Mouse (Mus musculus): ENCODE results near the gene Map3k1.

Map3k1 gene

DNA sequence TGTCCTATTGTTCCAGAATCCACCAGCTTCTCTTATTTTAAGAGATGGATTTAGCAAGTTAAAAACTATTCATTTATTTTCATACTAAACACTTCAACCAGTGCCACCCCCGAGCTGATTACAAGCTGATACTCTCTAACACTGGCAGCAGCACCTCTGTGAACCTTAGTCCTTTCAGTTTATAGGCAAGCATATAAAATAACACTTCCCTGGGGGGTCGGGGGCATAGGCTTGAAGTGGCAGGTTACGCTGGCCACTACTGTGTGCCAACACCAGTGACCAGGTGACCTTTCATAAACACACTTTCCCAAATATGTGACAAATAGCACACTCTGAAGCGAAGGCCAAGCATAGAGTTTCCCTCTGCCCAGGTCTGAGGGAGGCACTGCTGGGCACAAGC, 6.7 kb upstream of the Map3k1 start:
- in situ Hi-C loops (cut with MboI; ENCODE audit: unreplicated experiment in 2 of 2) = loop anchor here in 1 of 2 experiments (10.0 kb wide), 1 partner anchor 49 kb away; no protein-coding TSS in a partner anchor

GRCm38 (mm10) chr13:111815017-111815416, 6.2 kb upstream of the Map3k1 start:
- in situ Hi-C loops (cut with MboI; ENCODE audit: unreplicated experiment in 2 of 2) = loop anchor here in 1 of 2 experiments (10.0 kb wide), 1 partner anchor 50 kb away; no protein-coding TSS in a partner anchor

DNA sequence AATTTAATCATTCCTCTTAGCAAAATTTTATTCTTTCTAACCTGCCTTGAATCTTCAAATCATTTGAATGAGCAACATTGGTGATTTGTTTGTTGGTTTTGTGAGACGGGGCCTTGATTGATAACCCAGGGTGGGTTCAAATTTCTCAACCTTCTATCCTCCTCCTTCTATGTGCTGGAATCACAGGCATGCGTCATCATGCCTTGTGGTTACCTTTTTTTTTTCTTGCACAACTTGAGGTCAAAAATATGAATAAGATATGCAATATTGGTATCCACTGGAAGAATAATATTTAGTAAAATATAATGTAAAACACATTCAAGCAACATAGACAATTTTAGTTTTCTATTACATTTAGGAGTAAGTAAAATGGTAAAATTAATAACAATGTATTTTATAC, 3.9 kb upstream of the Map3k1 start:
- in situ Hi-C loops (cut with MboI; ENCODE audit: unreplicated experiment in 2 of 2) = loop anchor here (5.0 to 10.0 kb wide), 3 partner anchors 52 to 125 kb away; no protein-coding TSS in a partner anchor

GRCm38 (mm10) chr13:111810998-111811628, 2.3 kb upstream of the Map3k1 start:
- in situ Hi-C loops (cut with MboI; ENCODE audit: unreplicated experiment in 2 of 2) = loop anchor here (5.0 to 10.0 kb wide), 3 partner anchors 54 to 126 kb away; no protein-coding TSS in a partner anchor

DNA sequence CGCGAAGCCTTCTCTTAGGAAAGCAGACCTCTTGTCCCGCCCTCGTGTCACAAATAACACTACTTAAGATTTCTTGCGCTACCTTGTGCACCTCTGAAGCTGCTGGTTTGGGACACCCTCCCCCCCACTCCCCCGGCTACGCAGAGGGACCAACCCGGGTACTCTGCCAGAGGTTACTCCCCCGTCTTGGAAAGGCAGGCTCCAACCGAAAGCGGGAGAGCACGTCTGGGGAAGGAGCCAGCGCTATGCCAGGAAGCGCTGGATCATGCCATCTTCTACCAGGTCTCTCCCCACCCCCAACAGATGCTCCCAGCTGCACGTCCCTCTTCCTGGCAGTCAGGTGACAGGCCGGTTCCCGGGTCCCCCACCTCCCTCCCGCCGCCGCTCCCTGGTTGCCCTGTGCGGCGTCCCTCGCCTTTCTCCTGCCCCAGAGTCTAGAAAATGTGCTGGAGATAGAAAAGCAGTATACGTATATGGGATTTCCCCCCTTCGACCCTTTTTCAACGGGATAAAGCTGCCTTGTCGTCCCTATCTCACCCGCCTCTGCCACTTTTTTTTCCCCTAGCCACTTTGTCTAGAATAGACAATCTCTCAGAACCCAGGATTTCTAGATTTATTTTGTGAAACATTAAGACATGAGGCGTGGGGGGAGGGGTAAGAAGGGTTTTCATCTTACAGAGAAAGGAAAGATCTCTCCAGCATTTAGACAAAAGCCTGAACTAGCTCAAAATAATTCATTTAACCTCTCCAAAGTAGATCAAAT, 854 bp upstream of the Map3k1 start:
- in situ Hi-C loops (cut with MboI; ENCODE audit: unreplicated experiment in 2 of 2) = loop anchor here (5.0 to 10.0 kb wide), 3 partner anchors 55 to 128 kb away; no protein-coding TSS in a partner anchor

DNA sequence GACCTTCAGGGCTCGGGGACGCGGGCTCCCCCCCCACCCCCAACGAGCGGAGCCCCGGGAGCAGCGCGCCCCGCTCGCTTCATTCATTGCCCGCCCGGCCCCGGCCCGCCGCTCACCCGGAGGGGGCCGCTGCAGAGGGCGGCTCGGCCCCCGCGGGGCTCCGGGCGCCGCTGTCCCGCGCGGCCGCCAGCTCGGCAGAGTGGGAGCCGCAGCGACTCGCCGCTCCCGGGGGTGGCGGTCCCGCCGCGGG, 481 bp downstream of the Map3k1 start:
- in situ Hi-C loops (cut with MboI; ENCODE audit: unreplicated experiment in 2 of 2) = no loop called here

- in situ Hi-C loops (cut with MboI; ENCODE audit: unreplicated experiment in 2 of 2) = no loop called here
Measured at GRCm38 (mm10) chr13:111807596-111808386, 1.0 kb downstream of the Map3k1 start.

GRCm38 (mm10) chr13:111807105-111807595, 1.6 kb downstream of the Map3k1 start:
- in situ Hi-C loops (cut with MboI; ENCODE audit: unreplicated experiment in 2 of 2) = no loop called here

GRCm38 (mm10) chr13:111805738-111806722, 2.8 kb downstream of the Map3k1 start:
- in situ Hi-C loops (cut with MboI; ENCODE audit: unreplicated experiment in 2 of 2) = no loop called here

GRCm38 (mm10) chr13:111804951-111805673, 3.7 kb downstream of the Map3k1 start:
- in situ Hi-C loops (cut with MboI; ENCODE audit: unreplicated experiment in 2 of 2) = loop anchor here in 1 of 2 experiments (5.0 kb wide), 1 partner anchor 197 kb away; no protein-coding TSS in a partner anchor

- in situ Hi-C loops (cut with MboI; ENCODE audit: unreplicated experiment in 2 of 2) = loop anchor here in 1 of 2 experiments (5.0 kb wide), 1 partner anchor 198 kb away; no protein-coding TSS in a partner anchor
Measured at GRCm38 (mm10) chr13:111804189-111804588, 4.6 kb downstream of the Map3k1 start.

DNA sequence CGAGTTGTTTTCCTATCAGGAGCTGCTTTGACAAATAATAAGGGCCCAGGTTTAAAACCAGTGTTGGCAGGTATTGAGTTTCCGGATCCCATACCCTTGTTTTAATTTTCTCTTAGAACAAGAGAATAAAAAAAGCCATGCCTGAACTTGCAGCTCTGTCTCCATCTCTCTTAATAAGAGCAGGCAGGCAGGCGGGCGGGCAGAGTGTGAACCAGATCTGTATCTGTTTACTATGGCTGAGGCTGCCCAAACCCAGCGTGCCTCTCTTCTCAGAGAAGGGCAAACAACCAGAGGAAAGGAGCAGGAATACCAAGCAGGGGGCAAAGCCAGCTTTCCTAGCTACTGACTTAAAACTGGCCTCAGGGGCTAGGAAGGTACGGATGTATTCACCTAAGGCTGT, 5.3 kb downstream of the Map3k1 start:
- in situ Hi-C loops (cut with MboI; ENCODE audit: unreplicated experiment in 2 of 2) = loop anchor here in 1 of 2 experiments (5.0 kb wide), 1 partner anchor 199 kb away; no protein-coding TSS in a partner anchor

DNA sequence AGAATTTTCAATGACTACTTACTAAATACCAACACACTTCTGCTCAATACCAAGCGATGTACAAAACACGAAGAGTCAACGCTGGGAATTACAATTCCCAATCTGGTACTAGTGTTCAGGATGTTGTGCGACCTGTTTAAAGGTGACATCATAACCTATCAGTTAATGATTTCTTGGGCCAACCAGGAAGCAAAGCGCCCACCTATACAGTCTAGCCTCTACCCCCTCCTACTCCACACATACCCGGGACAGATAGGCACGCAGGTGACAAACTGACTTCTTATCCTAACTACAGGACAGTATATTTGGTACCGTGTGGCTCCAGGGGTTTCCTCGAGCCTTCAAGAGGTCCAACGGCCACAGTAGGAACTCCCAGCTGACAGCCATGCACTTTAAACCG, 5.9 kb downstream of the Map3k1 start:
- in situ Hi-C loops (cut with MboI; ENCODE audit: unreplicated experiment in 2 of 2) = loop anchor here in 1 of 2 experiments (5.0 kb wide), 1 partner anchor 199 kb away; no protein-coding TSS in a partner anchor

DNA sequence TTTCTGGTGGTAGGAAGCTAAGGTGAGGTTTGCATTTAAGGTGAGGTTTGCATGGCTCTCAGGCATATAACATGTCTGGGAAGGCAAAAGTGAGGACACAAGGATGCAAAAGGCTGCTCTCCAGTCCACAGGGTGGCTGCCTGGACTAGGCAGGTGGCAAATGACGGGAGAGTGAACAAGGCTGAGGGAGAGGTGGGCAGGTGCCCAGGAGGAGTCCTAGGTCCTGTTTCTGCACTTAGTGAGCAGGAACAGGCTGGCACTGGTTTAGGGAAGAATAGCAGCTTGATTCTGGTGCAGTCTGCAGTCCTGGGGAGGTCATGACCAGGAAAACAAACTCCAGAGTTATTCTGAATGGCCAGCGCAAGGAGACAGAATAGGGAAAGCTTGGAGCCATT, 6.5 kb downstream of the Map3k1 start:
- in situ Hi-C loops (cut with MboI; ENCODE audit: unreplicated experiment in 2 of 2) = loop anchor here in 1 of 2 experiments (5.0 kb wide), 1 partner anchor 200 kb away; no protein-coding TSS in a partner anchor

- in situ Hi-C loops (cut with MboI; ENCODE audit: unreplicated experiment in 2 of 2) = loop anchor here in 1 of 2 experiments (5.0 kb wide), 1 partner anchor 201 kb away; no protein-coding TSS in a partner anchor
Measured at GRCm38 (mm10) chr13:111801662-111802270, 7.0 kb downstream of the Map3k1 start.

GRCm38 (mm10) chr13:111800866-111801265, 7.9 kb downstream of the Map3k1 start:
- in situ Hi-C loops (cut with MboI; ENCODE audit: unreplicated experiment in 2 of 2) = loop anchor here in 1 of 2 experiments (5.0 kb wide), 1 partner anchor 201 kb away; no protein-coding TSS in a partner anchor

DNA sequence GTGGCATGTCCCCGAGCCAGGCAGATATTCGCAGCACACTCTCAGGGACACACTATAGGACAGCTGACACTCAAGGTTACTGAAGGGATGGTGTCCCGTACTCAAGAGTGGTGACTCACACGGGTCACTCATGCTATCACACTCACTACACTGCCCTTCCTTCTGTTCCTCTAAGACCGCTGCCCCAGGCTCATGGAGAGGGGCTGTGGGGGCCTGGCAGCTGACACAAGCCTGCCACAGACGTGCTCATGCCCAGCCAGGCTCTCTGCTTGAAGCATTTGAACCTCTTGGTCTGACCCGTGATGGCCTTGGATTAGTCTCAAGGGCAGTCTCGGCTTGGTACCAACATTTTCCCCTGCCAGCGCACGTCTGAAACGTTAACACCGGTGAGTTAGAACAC, 10.7 kb downstream of the Map3k1 start:
- in situ Hi-C loops (cut with MboI; ENCODE audit: unreplicated experiment in 2 of 2) = no loop called here

DNA sequence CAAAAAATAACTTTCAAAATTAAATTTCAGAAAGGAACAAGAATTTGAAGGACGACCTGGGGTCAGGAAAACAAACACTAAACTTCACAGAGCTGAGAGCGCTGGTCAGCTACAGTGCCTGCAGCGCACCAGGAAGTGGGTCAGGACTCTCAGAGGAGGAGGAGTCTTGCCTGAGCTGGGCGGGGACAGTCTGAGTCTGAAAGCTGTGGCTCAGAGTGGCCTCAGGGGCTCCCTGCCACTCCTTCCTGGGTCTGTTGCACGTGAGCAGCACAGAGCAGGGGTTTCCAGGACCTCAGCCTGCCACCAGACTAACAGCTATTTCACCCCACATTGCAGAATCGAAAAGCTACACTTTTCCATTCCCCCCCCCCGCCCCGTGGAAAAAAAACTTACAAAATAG, 11.8 kb downstream of the Map3k1 start:
- in situ Hi-C loops (cut with MboI; ENCODE audit: unreplicated experiment in 2 of 2) = no loop called here
